Mouse (Mus musculus) CH12.LX (cell line): ENCODE results near the gene Sacs.

ENCODE experiments used
- BHLHE40 ChIP-seq: IDR thresholded peaks from 2 replicates; pipeline ENCODE4 v1.6.1; 2011; ENCODE audit warnings: mild to moderate bottlenecking, low read depth, low read length, improper control_type of control experiment
- CHD1 ChIP-seq: IDR thresholded peaks from 2 replicates; pipeline ENCODE4 v1.6.1; 2012; ENCODE audit warnings: low read depth, low read length, improper control_type of control experiment, inconsistent platforms
- CTCF ChIP-seq, 2 experiments: IDR thresholded peaks in 1 of 2; conservative IDR thresholded peaks in 1 of 2; 2 replicates each; pipeline ENCODE4 v1.5.1; 2011 to 2012; ENCODE audit warnings: low read depth in 2 of 2, low read length in 2 of 2, improper control_type of control experiment in 1 of 2, inconsistent platforms in 1 of 2, mild to moderate bottlenecking in 1 of 2, moderate library complexity in 1 of 2
- E2F4 ChIP-seq: IDR thresholded peaks from 2 replicates; pipeline ENCODE4 v1.6.1; 2011; ENCODE audit warnings: low read depth, low read length, improper control_type of control experiment; ENCODE audit not compliant: insufficient replicate concordance
- EP300 ChIP-seq: IDR thresholded peaks from 2 replicates; pipeline ENCODE4 v1.6.1; 2011; ENCODE audit warnings: low read length, improper control_type of control experiment
- ETS1 ChIP-seq: conservative IDR thresholded peaks from 2 replicates; pipeline ENCODE4 v1.6.1; 2012; ENCODE audit warnings: low read depth, mild to moderate bottlenecking, inconsistent platforms, low read length, improper control_type of control experiment, moderate library complexity
- HCFC1 ChIP-seq: IDR thresholded peaks from 2 replicates; pipeline ENCODE4 v1.6.1; 2012; ENCODE audit warnings: low read depth, mild to moderate bottlenecking, inconsistent platforms, low read length, improper control_type of control experiment
- JUND ChIP-seq: conservative IDR thresholded peaks from 2 replicates; pipeline ENCODE4 v1.6.1; 2011; ENCODE audit warnings: low read depth, low read length, improper control_type of control experiment
- MAFK ChIP-seq: IDR thresholded peaks from 2 replicates; pipeline ENCODE4 v1.6.1; 2011; ENCODE audit warnings: low read length, improper control_type of control experiment; ENCODE audit not compliant: insufficient replicate concordance
- MEF2A ChIP-seq: IDR thresholded peaks from 2 replicates; pipeline ENCODE4 v1.6.1; 2014; ENCODE audit warnings: low read depth, mild to moderate bottlenecking, inconsistent platforms, low read length, improper control_type of control experiment, borderline replicate concordance
- NELFE ChIP-seq: IDR thresholded peaks from 2 replicates; pipeline ENCODE4 v1.6.1; 2011; ENCODE audit warnings: low read depth, low read length, improper control_type of control experiment
- UBTF ChIP-seq: IDR thresholded peaks from 2 replicates; pipeline ENCODE4 v1.6.1; 2012; ENCODE audit warnings: low read depth, mild to moderate bottlenecking, inconsistent platforms, low read length, improper control_type of control experiment, moderate library complexity
- USF1 ChIP-seq: IDR thresholded peaks from 2 replicates; pipeline ENCODE4 v1.6.1; 2014; ENCODE audit warnings: low read depth, mild to moderate bottlenecking, inconsistent platforms, low read length, improper control_type of control experiment

DNA sequence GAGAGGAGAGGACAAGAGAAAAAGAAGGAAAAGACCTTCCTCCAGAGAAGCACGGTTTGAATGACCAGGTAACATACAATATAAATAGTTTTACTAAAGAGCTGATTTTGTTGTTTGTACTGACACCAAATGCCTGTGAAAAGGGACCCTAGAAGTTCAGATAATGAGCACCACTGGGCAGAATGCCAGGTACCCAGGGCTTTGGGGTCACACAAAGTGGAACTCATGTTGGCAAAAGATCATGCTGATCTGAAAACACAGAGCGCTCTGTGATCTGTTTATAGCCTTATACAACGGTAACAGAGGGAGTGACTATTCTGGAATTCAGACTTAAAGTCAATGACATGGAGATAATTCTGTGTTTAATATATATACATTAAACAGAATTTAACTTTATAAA is 108.2 kb downstream of the Sacs start:
- no peak for TF ChIP-seq ETS1
- no peak for TF ChIP-seq NELFE
- TF ChIP-seq HCFC1 = no peak
- no peak for TF ChIP-seq MAFK
- no peak for TF ChIP-seq EP300
- TF ChIP-seq BHLHE40 = no peak
- TF ChIP-seq E2F4 = no peak
- no peak for TF ChIP-seq UBTF
- no peak for TF ChIP-seq CHD1
- TF ChIP-seq CTCF (conservative IDR thresholded peaks at IDR 0.05 in 1 of 2, IDR thresholded peaks at IDR 0.05 in 1 of 2; ENCODE audit: low read depth in 2 of 2, low read length in 2 of 2) = no peak
- no peak for TF ChIP-seq USF1
- no peak for TF ChIP-seq MEF2A
- no peak for TF ChIP-seq JUND
